Mouse (Mus musculus) intestine, embryonic 15.5 days (tissue): ENCODE data around the gene Ankrd52. TPM values are rescaled to one million over a fixed set of nuclear protein-coding genes. Genes with fewer than 3 reads are reported as not detected.
A peak's percentile ranks its signal among the peaks of the same experiment; 100 is the strongest.

Experiments
- ATAC-seq: fragments of 200-750 bp; cut with Nextera tagmentation; 2 replicates; pipeline ENCODE4 v1.8.0; 2017; ENCODE audit warnings: moderate TSS enrichment, moderate library complexity
- H3K27ac ChIP-seq: fragments of 300-500 bp; sonication (generic); 2 replicates; pipeline ENCODE4 v1.5.1; 2015; ENCODE audit warnings: mild to moderate bottlenecking, inconsistent platforms
- H3K27me3 ChIP-seq: fragments of 300-500 bp; sonication (generic); replicated peaks from 2 replicates; pipeline ENCODE4 v1.6.1; 2015; ENCODE audit warnings: inconsistent platforms
- H3K36me3 ChIP-seq: fragments of 300-500 bp; sonication (generic); 2 replicates; pipeline ENCODE4 v1.6.1; 2015; ENCODE audit warnings: inconsistent platforms
- H3K4me1 ChIP-seq: fragments of 300-500 bp; sonication (generic); replicated peaks from 2 replicates; pipeline ENCODE4 v1.6.1; 2015; ENCODE audit warnings: inconsistent platforms
- H3K4me2 ChIP-seq: fragments of 300-500 bp; sonication (generic); replicated peaks from 2 replicates; pipeline ENCODE4 v1.6.1; 2015; ENCODE audit warnings: mild to moderate bottlenecking, inconsistent platforms
- H3K4me3 ChIP-seq: fragments of 300-500 bp; sonication (generic); replicated peaks from 2 replicates; pipeline ENCODE4 v1.5.1; 2015; ENCODE audit warnings: inconsistent platforms
- H3K9ac ChIP-seq: fragments of 300-500 bp; sonication (generic); 2 replicates; pipeline ENCODE4 v1.6.1; 2015; ENCODE audit warnings: inconsistent platforms
- H3K9me3 ChIP-seq: fragments of 300-500 bp; sonication (generic); 2 replicates; pipeline ENCODE4 v1.6.1; 2016; ENCODE audit warnings: inconsistent platforms
- WGBS: fragments of 180-500 bp; shearing (Covaris S2); methylation state at CpG from one replicate; pipeline ENCODE4 v1.1.7; 2015; 5-methylcytosine and 5-hydroxymethylcytosine counted together
- polyA plus RNA-seq: library from polyadenylated mRNA; unstranded; fragments of >200 nt; fragmentation: Nextera tagmentation; extraction: Ambion mirVana; gene quantifications from 2 replicates; pipeline ENCODE4 v1.2.1, GENCODE M21; 2015

Ankrd52 gene
- polyA plus RNA-seq, 1 experiment from 2014 or later: 10.0 TPM

DNA sequence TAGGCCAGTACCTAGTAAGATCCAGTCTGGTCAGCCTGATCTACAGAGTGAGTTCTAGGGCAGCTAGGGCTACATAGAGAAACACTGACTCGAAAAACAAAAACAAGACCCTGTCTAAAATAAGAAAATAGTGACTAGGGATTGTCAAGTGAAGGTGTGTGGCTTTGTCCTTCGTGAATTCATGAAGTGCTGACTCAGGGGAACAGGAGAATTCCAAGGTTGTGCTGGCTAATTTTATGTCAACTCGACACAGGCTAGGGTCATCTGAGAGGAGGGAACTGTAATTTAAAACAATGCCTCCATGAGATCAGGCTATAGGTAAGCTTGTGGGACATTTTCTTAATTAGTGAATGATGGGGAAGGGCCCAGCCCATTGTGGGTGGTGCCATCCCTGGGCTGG lies 77.6 kb downstream of the Ankrd52 start:
- Histone ChIP-seq H3K9me3 (no peaks in the 10 kb centered on the region), H3K4me2 (no peak overlapping the region), H3K4me1 (no peaks in the 10 kb centered on the region), H3K4me3 (no peak overlapping the region), H3K9ac (no peak overlapping the region), H3K36me3 (no peaks in the 10 kb centered on the region), H3K27me3 (no peaks in the 10 kb centered on the region), H3K27ac (no peak overlapping the region)
- no peak for ATAC-seq
- WGBS: 79% methylated on average over 3 of the region's 3 CpGs

GRCm38 (mm10) chr10:128455280-128455679 lies 78.4 kb downstream of the Ankrd52 start:
- H3K9ac ChIP-seq: no peak overlapping the region
- H3K27ac ChIP-seq: no peak overlapping the region
- no peaks in the 10 kb centered on the region for H3K36me3 ChIP-seq
- peak overlapping the region; percentile 40; the same call in 1 of the 2 replicates for H3K4me2 ChIP-seq
- H3K27me3 ChIP-seq: no peaks in the 10 kb centered on the region
- WGBS: 2% methylated on average over 6 of the region's 6 CpGs
- H3K4me3 ChIP-seq: no peak overlapping the region
- no peak for ATAC-seq
- H3K4me1 ChIP-seq: peaks cover 2% of the 10 kb centered on the region; the same call in 1 of the 2 replicates
- no peaks in the 10 kb centered on the region for H3K9me3 ChIP-seq

DNA sequence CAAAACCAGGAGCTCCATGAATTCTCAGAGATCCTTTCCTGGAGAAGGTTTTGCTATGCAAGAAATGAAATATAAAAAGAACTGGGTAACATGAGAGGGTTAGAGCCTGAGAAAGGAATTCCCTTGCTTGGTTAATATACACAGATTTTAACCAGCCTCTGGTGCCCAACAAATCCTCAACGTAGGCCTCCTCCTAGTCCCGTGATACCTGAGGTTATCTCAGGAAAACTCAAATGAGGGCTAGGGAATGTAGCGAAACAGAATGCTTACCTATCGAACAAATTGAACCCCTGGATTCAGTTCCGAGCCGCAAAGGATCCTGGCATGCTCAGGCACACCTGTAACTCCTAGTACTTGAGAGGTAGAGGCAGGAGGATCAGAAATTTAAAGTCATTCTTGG lies 80.8 kb downstream of the Ankrd52 start:
- Histone ChIP-seq H3K9ac (no peak overlapping the region), H3K4me2 (0 out of 2 replicates have a peak overlapping the region, but pooled peaks have one; percentile 57), H3K9me3 (no peaks in the 10 kb centered on the region), H3K36me3 (peaks cover 4% of the 10 kb centered on the region), H3K27ac (no peak overlapping the region), H3K4me3 (peak overlapping the region; percentile 91; the same call in 1 of the 2 replicates), H3K4me1 (peaks cover 12% of the 10 kb centered on the region; the same call in 1 of the 2 replicates), H3K27me3 (no peaks in the 10 kb centered on the region)
- ATAC-seq: no peak
- WGBS: 86% methylated on average over 6 of the region's 6 CpGs

Other genes starting within 250 kb of the Ankrd52 start
- 24.8 and 27.0 TPM in 2 replicates for gene Rbms2, start 196.8 kb upstream of the Ankrd52 start, polyA plus RNA-seq
- gene Gls2, start 182.7 kb upstream of the Ankrd52 start, polyA plus RNA-seq: 1.8 and 3.3 TPM in 2 replicates
- 34.8 and 35.9 TPM in 2 replicates for gene Spryd4, start 165.3 kb upstream of the Ankrd52 start, polyA plus RNA-seq
- 0.19 TPM in 1 of 2 replicates, not detected in the other for gene Mip, start 151.3 kb upstream of the Ankrd52 start, polyA plus RNA-seq
- gene Timeless, start 145.1 kb upstream of the Ankrd52 start, polyA plus RNA-seq: 40.8 and 41.3 TPM in 2 replicates
- 0.26 and 0.35 TPM in 2 replicates for gene Apon, start 123.0 kb upstream of the Ankrd52 start, polyA plus RNA-seq
- gene Apof, start 108.4 kb upstream of the Ankrd52 start, polyA plus RNA-seq: 1.6 and 2.9 TPM in 2 replicates
- 15.1 and 15.4 TPM in 2 replicates for gene Stat2, start 106.6 kb upstream of the Ankrd52 start, polyA plus RNA-seq
- gene Il23a, start 78.4 kb upstream of the Ankrd52 start, polyA plus RNA-seq: 0.21 and 0.31 TPM in 2 replicates
- gene Pan2, start 73.8 kb upstream of the Ankrd52 start, polyA plus RNA-seq: 26.2 TPM in 2 replicates
- gene Cnpy2, start 54.7 kb upstream of the Ankrd52 start, polyA plus RNA-seq: 303 and 328 TPM in 2 replicates
- 269 and 282 TPM in 2 replicates for gene Cs, start 39.4 kb upstream of the Ankrd52 start, polyA plus RNA-seq
- gene Coq10a, start 8.1 kb upstream of the Ankrd52 start, polyA plus RNA-seq: 13.7 TPM in 2 replicates
- gene Slc39a5, start 24.1 kb downstream of the Ankrd52 start, polyA plus RNA-seq: 114 and 141 TPM in 2 replicates
- 87.9 and 97.1 TPM in 2 replicates for gene Nabp2, start 34.4 kb downstream of the Ankrd52 start, polyA plus RNA-seq
- gene Rnf41, start 34.5 kb downstream of the Ankrd52 start, polyA plus RNA-seq: 36.6 and 37.5 TPM in 2 replicates
- 62.5 TPM in 2 replicates for gene Smarcc2, start 82.1 kb downstream of the Ankrd52 start, polyA plus RNA-seq
- 1,676 and 1,825 TPM in 2 replicates for gene Myl6, start 117.0 kb downstream of the Ankrd52 start, polyA plus RNA-seq
- 2.4 and 2.7 TPM in 2 replicates for gene Myl6b, start 121.6 kb downstream of the Ankrd52 start, polyA plus RNA-seq
- 28.4 and 29.3 TPM in 2 replicates for gene Esyt1, start 148.8 kb downstream of the Ankrd52 start, polyA plus RNA-seq
- 14.5 and 15.2 TPM in 2 replicates for gene Zc3h10, start 170.7 kb downstream of the Ankrd52 start, polyA plus RNA-seq
- 3,667 and 3,915 TPM in 2 replicates for gene Rpl41, start 172.2 kb downstream of the Ankrd52 start, polyA plus RNA-seq
- gene Pa2g4, start 188.9 kb downstream of the Ankrd52 start, polyA plus RNA-seq: 205 and 210 TPM in 2 replicates
- 30.5 and 31.5 TPM in 2 replicates for gene Erbb3, start 212.5 kb downstream of the Ankrd52 start, polyA plus RNA-seq
- gene Rps26, start 249.6 kb downstream of the Ankrd52 start, polyA plus RNA-seq: 693 and 768 TPM in 2 replicates